Mouse (Mus musculus) right cerebral cortex, postnatal 36 days (tissue): ENCODE data around the gene Gm29866.
"Not testable (repeated sequence)": the region's sequence is repeated elsewhere in the genome, so short reads cannot be mapped to it uniquely, and the experiment has no call there.

ENCODE experiments used
- DNase-seq, 2 experiments: peaks; one replicate each; pipeline ENCODE4 v3.0.0; 2022; ENCODE audit warnings: low spot score in 2 of 2, mixed read lengths in 1 of 2

Gm29866 gene

GRCm38 (mm10) chrY:20993557-20993956 is at the start of gene Gm29866:
Gene Gm29866, minus strand, starts transcription at chrY:20993657.
- not testable (repeated sequence) for DNase-seq
